Mouse (Mus musculus) heart, postnatal 0 days (tissue): ENCODE measurements at regions not wholly inside any gene's neighbourhood (a gene's known extent, or its start where the extent isn't known, plus 50 kb on each side); places are given as distances from the start of the nearest gene placed in this dataset.
A peak's percentile ranks its signal among the peaks of the same experiment; 100 is the strongest.

Experiments
- ATAC-seq: fragments of 200-750 bp; cut with Nextera tagmentation; 2 replicates; pipeline ENCODE4 v1.8.0; 2017; ENCODE audit warnings: low read depth, moderate number of reproducible peaks, moderate library complexity; ENCODE audit not compliant: insufficient read depth
- DNase-seq: peaks from one replicate; pipeline ENCODE4 v3.0.0-alpha.2; 2016; ENCODE audit warnings: low spot score
- H3K27ac ChIP-seq: fragments of 300-500 bp; sonication (generic); 2 replicates; pipeline ENCODE4 v1.5.1; 2014; ENCODE audit warnings: low read depth, mild to moderate bottlenecking
- H3K27me3 ChIP-seq: fragments of 300-500 bp; sonication (generic); 2 replicates; pipeline ENCODE4 v1.6.1; 2014; ENCODE audit warnings: low read length, mixed read lengths; ENCODE audit not compliant: control insufficient read depth, insufficient read depth
- H3K36me3 ChIP-seq: fragments of 300-500 bp; sonication (generic); replicated peaks from 2 replicates; pipeline ENCODE4 v1.6.1; 2014; ENCODE audit warnings: low read length, mixed read lengths; ENCODE audit not compliant: control insufficient read depth, insufficient read depth
- H3K4me1 ChIP-seq: fragments of 300-500 bp; sonication (generic); 2 replicates; pipeline ENCODE4 v1.6.1; 2014; ENCODE audit warnings: antibody characterized with exemption; ENCODE audit not compliant: control insufficient read depth, insufficient read depth
- H3K4me2 ChIP-seq: fragments of 300-500 bp; sonication (generic); 2 replicates; pipeline ENCODE4 v1.6.1; 2014; ENCODE audit warnings: low read depth, mild to moderate bottlenecking, low read length, moderate library complexity
- H3K4me3 ChIP-seq: fragments of 300-500 bp; sonication (generic); 2 replicates; pipeline ENCODE4 v1.5.1; 2014; ENCODE audit warnings: low read depth, low read length
- H3K9ac ChIP-seq: fragments of 300-500 bp; sonication (generic); replicated peaks from 2 replicates; pipeline ENCODE4 v1.6.1; 2014; ENCODE audit warnings: low read depth, low read length, mixed read lengths
- H3K9me3 ChIP-seq: fragments of 300-500 bp; sonication (generic); replicated peaks from 2 replicates; pipeline ENCODE4 v1.6.1; 2016; ENCODE audit warnings: low read length; ENCODE audit not compliant: control insufficient read depth
- CTCF ChIP-seq: IDR thresholded peaks from 2 replicates; pipeline ENCODE4 v1.5.1; 2016; ENCODE audit warnings: antibody characterized with exemption, control low read depth, low read depth
- EP300 ChIP-seq: IDR thresholded peaks from 2 replicates; pipeline ENCODE4 v1.6.1; 2016; ENCODE audit warnings: antibody characterized with exemption, low read depth
- WGBS: fragments of 180-500 bp; shearing (Covaris S2); extraction: QIAGEN DNeasy Blood & Tissue Kit; methylation state at CpG from one replicate; pipeline ENCODE4 v1.1.7; 2014; 5-methylcytosine and 5-hydroxymethylcytosine counted together

DNA sequence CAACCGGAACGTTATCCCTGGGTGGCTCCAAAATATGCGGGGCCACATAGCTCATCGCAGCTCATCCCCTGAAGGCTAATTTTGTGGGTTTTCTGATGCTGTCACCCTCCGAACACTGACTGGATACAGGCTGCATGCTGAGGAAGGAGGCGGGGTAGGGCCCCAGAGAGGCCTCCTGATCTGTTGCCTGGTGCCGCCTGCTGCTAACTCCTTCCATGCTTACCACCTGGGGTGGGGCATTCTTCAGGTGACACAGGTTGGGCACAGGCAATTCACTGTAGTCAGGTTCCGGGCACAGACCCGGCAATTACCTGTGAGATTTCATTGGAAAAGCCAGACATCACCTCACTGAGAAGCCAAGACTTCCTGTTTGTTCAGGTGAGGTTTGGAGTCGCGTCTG is 213.4 kb upstream of the Kazn start:
- H3K9me3 ChIP-seq, result no peaks in the 10 kb centered on the region
- TF ChIP-seq EP300 (no peak), CTCF (no peak)
- H3K4me1 ChIP-seq, result no peaks in the 10 kb centered on the region
- DNase-seq, result no peak
- no peak overlapping the region for H3K9ac ChIP-seq
- ATAC-seq, result no peak
- H3K27me3 ChIP-seq, result peaks cover 5% of the 10 kb centered on the region; the same call in 1 of the 2 replicates
- H3K36me3 ChIP-seq, result no peaks in the 10 kb centered on the region
- no peak overlapping the region for H3K27ac ChIP-seq
- no peak overlapping the region for H3K4me3 ChIP-seq
- WGBS, result 59% methylated on average over 11 of the region's 11 CpGs
- no peak overlapping the region for H3K4me2 ChIP-seq

GRCm38 (mm10) chr4:142450884-142451283 is 211.7 kb upstream of the Kazn start:
- DNase-seq (no peak), ATAC-seq (peak; percentile 56; the same call in 1 of the 2 replicates)
- Histone ChIP-seq H3K4me1 (no peaks in the 10 kb centered on the region), H3K27me3 (peaks cover 5% of the 10 kb centered on the region; the same call in 1 of the 2 replicates), H3K4me2 (no peak overlapping the region), H3K36me3 (no peaks in the 10 kb centered on the region), H3K9me3 (no peaks in the 10 kb centered on the region), H3K27ac (no peak overlapping the region), H3K4me3 (no peak overlapping the region), H3K9ac (no peak overlapping the region)
- TF ChIP-seq EP300 (no peak), CTCF (no peak)
- WGBS, result 58% methylated on average over 3 of the region's 3 CpGs

DNA sequence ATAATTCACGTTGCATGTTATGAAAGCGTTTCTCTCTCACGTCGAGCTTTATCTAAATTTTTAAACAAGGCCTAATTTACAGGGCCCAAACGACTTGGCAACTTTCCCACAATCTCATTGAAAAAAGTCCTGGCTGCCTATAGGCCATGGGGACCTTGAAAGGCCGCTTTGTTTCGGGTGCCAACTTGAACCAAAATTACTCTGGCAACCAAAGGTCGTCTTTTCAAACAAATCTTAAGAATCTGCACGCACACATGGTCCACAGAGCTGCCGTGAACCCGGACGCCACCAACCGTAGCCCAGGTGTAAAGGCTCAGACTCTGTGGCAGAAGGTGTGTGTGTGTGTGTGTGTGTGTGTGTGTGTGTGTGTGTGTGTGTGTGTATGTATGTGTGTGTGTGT is 210.5 kb upstream of the Kazn start:
- DNase-seq (no peak), ATAC-seq (no peak)
- WGBS, result 72% methylated on average over 13 of the region's 13 CpGs

DNA sequence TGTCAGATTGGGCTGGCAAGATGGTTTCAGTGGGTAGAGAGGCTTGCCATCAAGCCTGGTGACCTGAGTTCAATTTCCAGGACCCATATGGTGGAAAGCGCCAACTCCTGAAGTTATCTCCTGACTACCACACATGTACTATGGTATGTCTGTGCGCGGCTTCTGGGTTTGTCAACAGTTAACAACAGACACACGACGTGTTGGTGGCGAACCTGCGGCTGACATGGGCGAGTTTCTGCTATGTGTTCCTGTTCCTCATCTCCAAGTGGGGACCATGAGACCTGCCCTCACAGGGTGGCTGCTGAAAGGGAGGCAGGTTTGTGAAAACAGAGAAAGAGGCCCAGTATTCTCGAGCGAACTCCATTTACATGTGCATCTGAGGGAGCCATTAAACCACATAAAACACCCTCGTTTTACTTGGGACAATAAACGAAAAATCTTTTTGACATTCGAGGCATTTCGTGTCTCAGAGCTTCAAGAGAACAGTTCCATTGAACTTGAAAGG is 210.0 kb upstream of the Kazn start:
- no peak for DNase-seq
- Histone ChIP-seq H3K27ac (no peak overlapping the region), H3K4me2 (no peak overlapping the region), H3K9me3 (no peaks in the 10 kb centered on the region), H3K4me1 (no peaks in the 10 kb centered on the region), H3K9ac (no peak overlapping the region), H3K27me3 (peaks cover 5% of the 10 kb centered on the region; the same call in 1 of the 2 replicates), H3K4me3 (no peak overlapping the region), H3K36me3 (no peaks in the 10 kb centered on the region)
- WGBS, result 78% methylated on average over 14 of the region's 14 CpGs
- TF ChIP-seq CTCF (no peak), EP300 (no peak)
- ATAC-seq, result no peak

More for the DNA sequence above, 210.5 kb upstream of the Kazn start:
- TF ChIP-seq EP300 (no peak), CTCF (no peak)
- H3K4me2 ChIP-seq, result no peak overlapping the region
- H3K36me3 ChIP-seq, result no peaks in the 10 kb centered on the region
- H3K9ac ChIP-seq, result no peak overlapping the region
- peaks cover 5% of the 10 kb centered on the region; the same call in 1 of the 2 replicates for H3K27me3 ChIP-seq
- no peaks in the 10 kb centered on the region for H3K4me1 ChIP-seq
- H3K9me3 ChIP-seq, result no peaks in the 10 kb centered on the region
- no peak overlapping the region for H3K27ac ChIP-seq
- no peak overlapping the region for H3K4me3 ChIP-seq

GRCm38 (mm10) chr4:142447529-142447928 is 208.3 kb upstream of the Kazn start:
- TF ChIP-seq CTCF (no peak), EP300 (no peak)
- no peak overlapping the region for H3K27ac ChIP-seq
- H3K4me1 ChIP-seq, result no peaks in the 10 kb centered on the region
- H3K4me2 ChIP-seq, result no peak overlapping the region
- H3K36me3 ChIP-seq, result no peaks in the 10 kb centered on the region
- WGBS, result 35% methylated on average over 7 of the region's 7 CpGs
- no peaks in the 10 kb centered on the region for H3K27me3 ChIP-seq
- H3K9me3 ChIP-seq, result no peaks in the 10 kb centered on the region
- no peak for DNase-seq
- no peak overlapping the region for H3K4me3 ChIP-seq
- no peak overlapping the region for H3K9ac ChIP-seq
- no peak for ATAC-seq

DNA sequence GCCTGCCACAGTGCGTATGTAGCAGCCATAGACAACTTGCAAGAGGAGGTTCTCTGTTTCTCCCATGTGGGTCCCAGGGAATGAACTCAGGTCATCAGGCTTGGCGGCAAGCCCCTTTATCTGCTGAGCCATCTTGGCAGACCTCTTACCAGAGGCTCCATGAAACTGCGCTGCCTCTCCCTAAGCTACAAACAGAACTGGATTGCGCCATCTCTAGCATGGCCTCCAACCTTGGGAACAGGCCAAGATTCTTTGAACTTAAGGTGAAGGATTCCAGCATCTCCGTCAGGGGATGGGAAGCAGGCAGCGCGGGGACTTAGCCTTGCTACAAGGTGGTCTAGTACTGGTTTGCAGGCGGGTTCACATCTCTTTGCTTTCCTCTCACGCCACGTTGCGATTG is 201.8 kb upstream of the Kazn start:
- TF ChIP-seq CTCF (no peak), EP300 (no peak)
- Histone ChIP-seq H3K4me1 (no peaks in the 10 kb centered on the region), H3K4me3 (no peak overlapping the region), H3K9ac (no peak overlapping the region), H3K27me3 (no peaks in the 10 kb centered on the region), H3K27ac (no peak overlapping the region), H3K9me3 (no peaks in the 10 kb centered on the region), H3K36me3 (no peaks in the 10 kb centered on the region), H3K4me2 (no peak overlapping the region)
- 84% methylated on average over 11 of the region's 11 CpGs for WGBS
- no peak for ATAC-seq
- DNase-seq, result no peak
